Mouse (Mus musculus): ENCODE measurements around the gene Zzef1. TPM values are rescaled to one million over a fixed set of nuclear protein-coding genes. Genes with fewer than 3 reads are reported as not detected.

The Zzef1 gene
- polyA plus RNA-seq, 2 experiments, result 12.8 to 22.5 TPM

GRCm38 (mm10) chr11:72945875-72946559 is 150.0 kb downstream of the Zzef1 start:
- no peak overlapping the region for H3K4me2 ChIP-seq (replicated peaks; ENCODE audit: low read depth, low read length, severe bottlenecking)

GRCm38 (mm10) chr11:72946560-72947119 is 150.6 kb downstream of the Zzef1 start:
- no peak for TF ChIP-seq POLR2A (IDR thresholded peaks at IDR 0.05; ENCODE audit: borderline replicate concordance, extremely low read depth, insufficient read depth, insufficient read length)
- no peak for ATAC-seq (ENCODE audit: low FRiP score, low read depth)
- Histone ChIP-seq H3K9me3 (ENCODE audit: control insufficient read depth, low read length) (no peaks in the 10 kb centered on the region), H3K4me1 (ENCODE audit: control insufficient read depth, insufficient read depth, low read length) (peaks cover 13% of the 10 kb centered on the region), H3K4me2 (replicated peaks; ENCODE audit: low read depth, low read length, severe bottlenecking) (no peak overlapping the region), H3K9ac (ENCODE audit: low read depth, low read length, severe bottlenecking) (no peak overlapping the region), H3K36me3 (ENCODE audit: control insufficient read depth, insufficient read depth, low read length) (no peaks in the 10 kb centered on the region), H3K27me3 (ENCODE audit: control insufficient read depth, insufficient read depth, low read length) (no peaks in the 10 kb centered on the region), H3K4me3 (replicated peaks; ENCODE audit: low read length) (no peak overlapping the region), H3K27ac (replicated peaks; ENCODE audit: low read depth, low read length) (no peak overlapping the region)
- no peak for DNase-seq (ENCODE audit: low spot score)
- 47% methylated on average over 6 of the region's 6 CpGs for WGBS

More at GRCm38 (mm10) chr11:72945875-72946559, 150.0 kb downstream of the Zzef1 start:
- no peak for TF ChIP-seq POLR2A (IDR thresholded peaks at IDR 0.05; ENCODE audit: borderline replicate concordance, extremely low read depth, insufficient read depth, insufficient read length)
- ATAC-seq (ENCODE audit: low FRiP score, low read depth) (no peak), DNase-seq (ENCODE audit: low spot score) (no peak)
- H3K4me1 ChIP-seq (ENCODE audit: control insufficient read depth, insufficient read depth, low read length), result peaks cover 13% of the 10 kb centered on the region
- no peak overlapping the region for H3K9ac ChIP-seq (ENCODE audit: low read depth, low read length, severe bottlenecking)
- H3K4me3 ChIP-seq (replicated peaks; ENCODE audit: low read length), result no peak overlapping the region
- H3K36me3 ChIP-seq (ENCODE audit: control insufficient read depth, insufficient read depth, low read length), result no peaks in the 10 kb centered on the region
- H3K27ac ChIP-seq (replicated peaks; ENCODE audit: low read depth, low read length), result no peak overlapping the region
- no peaks in the 10 kb centered on the region for H3K9me3 ChIP-seq (ENCODE audit: control insufficient read depth, low read length)
- H3K27me3 ChIP-seq (ENCODE audit: control insufficient read depth, insufficient read depth, low read length), result no peaks in the 10 kb centered on the region
- WGBS, result 42% methylated on average over 6 of the region's 6 CpGs

GRCm38 (mm10) chr11:72947840-72948239 is 151.8 kb downstream of the Zzef1 start:
- H3K4me3 ChIP-seq (replicated peaks; ENCODE audit: low read length), result no peak overlapping the region
- H3K36me3 ChIP-seq (ENCODE audit: control insufficient read depth, insufficient read depth, low read length), result no peaks in the 10 kb centered on the region
- H3K9me3 ChIP-seq (ENCODE audit: control insufficient read depth, low read length), result no peaks in the 10 kb centered on the region
- no peaks in the 10 kb centered on the region for H3K27me3 ChIP-seq (ENCODE audit: control insufficient read depth, insufficient read depth, low read length)
- ATAC-seq (ENCODE audit: low FRiP score, low read depth), result no peak
- no peak for TF ChIP-seq POLR2A (IDR thresholded peaks at IDR 0.05; ENCODE audit: borderline replicate concordance, extremely low read depth, insufficient read depth, insufficient read length)
- H3K27ac ChIP-seq (replicated peaks; ENCODE audit: low read depth, low read length), result no peak overlapping the region
- WGBS, result 78% methylated on average over 11 of the region's 11 CpGs
- DNase-seq (ENCODE audit: low spot score), result no peak
- peaks cover 13% of the 10 kb centered on the region for H3K4me1 ChIP-seq (ENCODE audit: control insufficient read depth, insufficient read depth, low read length)
- no peak overlapping the region for H3K9ac ChIP-seq (ENCODE audit: low read depth, low read length, severe bottlenecking)
- H3K4me2 ChIP-seq (replicated peaks; ENCODE audit: low read depth, low read length, severe bottlenecking), result no peak overlapping the region

- 76% methylated on average over 7 of the region's 7 CpGs for WGBS
- DNase-seq (ENCODE audit: low spot score), result no peak
Measured at GRCm38 (mm10) chr11:72948254-72948653, 152.2 kb downstream of the Zzef1 start.

GRCm38 (mm10) chr11:72951137-72952000 is 155.3 kb downstream of the Zzef1 start:
- no peak overlapping the region for H3K27ac ChIP-seq (replicated peaks; ENCODE audit: low read depth, low read length)
- H3K4me2 ChIP-seq (replicated peaks; ENCODE audit: low read depth, low read length, severe bottlenecking), result no peak overlapping the region
- H3K9ac ChIP-seq (ENCODE audit: low read depth, low read length, severe bottlenecking), result no peak overlapping the region
- no peak for DNase-seq (ENCODE audit: low spot score)
- 59% methylated on average over 22 of the region's 22 CpGs for WGBS
- H3K4me3 ChIP-seq (replicated peaks; ENCODE audit: low read length), result no peak overlapping the region
- TF ChIP-seq POLR2A (IDR thresholded peaks at IDR 0.05; ENCODE audit: borderline replicate concordance, extremely low read depth, insufficient read depth, insufficient read length), result no peak
- ATAC-seq (ENCODE audit: low FRiP score, low read depth), result no peak
- H3K36me3 ChIP-seq (ENCODE audit: control insufficient read depth, insufficient read depth, low read length), result no peaks in the 10 kb centered on the region
- H3K4me1 ChIP-seq (ENCODE audit: control insufficient read depth, insufficient read depth, low read length), result peaks cover 14% of the 10 kb centered on the region
- no peaks in the 10 kb centered on the region for H3K27me3 ChIP-seq (ENCODE audit: control insufficient read depth, insufficient read depth, low read length)
- no peaks in the 10 kb centered on the region for H3K9me3 ChIP-seq (ENCODE audit: control insufficient read depth, low read length)

More at GRCm38 (mm10) chr11:72948254-72948653, 152.2 kb downstream of the Zzef1 start:
- no peak overlapping the region for H3K4me3 ChIP-seq (replicated peaks; ENCODE audit: low read length)
- no peak overlapping the region for H3K9ac ChIP-seq (ENCODE audit: low read depth, low read length, severe bottlenecking)
- TF ChIP-seq POLR2A (IDR thresholded peaks at IDR 0.05; ENCODE audit: borderline replicate concordance, extremely low read depth, insufficient read depth, insufficient read length), result no peak
- H3K27me3 ChIP-seq (ENCODE audit: control insufficient read depth, insufficient read depth, low read length), result no peaks in the 10 kb centered on the region
- H3K4me1 ChIP-seq (ENCODE audit: control insufficient read depth, insufficient read depth, low read length), result peaks cover 13% of the 10 kb centered on the region
- no peak overlapping the region for H3K4me2 ChIP-seq (replicated peaks; ENCODE audit: low read depth, low read length, severe bottlenecking)
- no peaks in the 10 kb centered on the region for H3K9me3 ChIP-seq (ENCODE audit: control insufficient read depth, low read length)
- no peak overlapping the region for H3K27ac ChIP-seq (replicated peaks; ENCODE audit: low read depth, low read length)
- no peaks in the 10 kb centered on the region for H3K36me3 ChIP-seq (ENCODE audit: control insufficient read depth, insufficient read depth, low read length)
- ATAC-seq (ENCODE audit: low FRiP score, low read depth), result no peak
